9 mouse cellular contexts compared by ENCODE assay signal in genomic region chr10:86301117-86301490, GRCm38 (mm10). TPM values are rescaled to one million over a fixed set of nuclear protein-coding genes. Genes with fewer than 3 reads are reported as not detected.
A peak's percentile ranks its signal among the peaks of the same experiment; 100 is the strongest.
DNase-seq lines count a peak whose midpoint lies in the region; ATAC-seq and TF ChIP-seq lines count a peak whose summit lies in the region.
"Had no signal": no experiment of that assay in that cellular context is flagged by ENCODE, and none has a peak within 500 bp of the region (broad histone marks: within the 10 kb centered on the region; RNA-seq: fewer than 3 reads in every experiment).

No protein-coding gene starts in this region.

- TF ChIP-seq CTCF in thymus, adult 2 months (IDR thresholded peaks at IDR 0.05; ENCODE audit: borderline replicate concordance, control insufficient read depth, extremely low read depth, insufficient read depth, low read length, poor library complexity): no peak
- TF ChIP-seq CTCF in liver, embryonic 14.5 days (IDR thresholded peaks at IDR 0.05; ENCODE audit: low read depth): no peak

- DNase-seq in embryo, embryonic 11 days: peak; percentile 37
- no peak for DNase-seq in embryo, embryonic 9.5 days (ENCODE audit: extremely low spot score)
- no peak for DNase-seq in thymus, adult 2 months
- DNase-seq in thymus, postnatal 4 days: no peak
- DNase-seq in liver, embryonic 14.5 days (ENCODE audit: low read depth in 3 of 3, low spot score in 3 of 3): no peak
- no peak for DNase-seq in urinary bladder, postnatal 36 days (ENCODE audit: low spot score in 2 of 2)
- no peak for DNase-seq in thymus, postnatal 0 days (ENCODE audit: low spot score)

- no peaks in the 10 kb centered on the region for H3K9me3 ChIP-seq in liver, embryonic 14.5 days (ENCODE audit: control insufficient read depth, low read length)

- WGBS in thymus, adult 2 months: 20% methylated on average over 10 of the region's 10 CpGs
- WGBS in liver, embryonic 14.5 days (ENCODE audit: insufficient replicate concordance): under 1% methylated on average over 10 of the region's 10 CpGs

- H3K9ac ChIP-seq in liver, embryonic 14.5 days (replicated peaks): no peak overlapping the region

- peaks cover 3% of the 10 kb centered on the region; the same call in 1 of the 2 replicates for H3K4me1 ChIP-seq in thymus, adult 2 months (replicated peaks; ENCODE audit: control insufficient read depth, insufficient read depth, low read length)
- 0 out of 4 replicates have a peak, but pooled peaks cover 0 to 3% of the 10 kb centered on the region in 2 experiments for H3K4me1 ChIP-seq in liver, embryonic 14.5 days (replicated peaks; ENCODE audit: control insufficient read depth in 2 of 2, insufficient read depth in 2 of 2, low read length in 1 of 2)

- H3K27me3 ChIP-seq in thymus, adult 2 months (ENCODE audit: control insufficient read depth, insufficient read depth, low read length): peaks cover 2% of the 10 kb centered on the region; the same call in 1 of the 2 replicates
- H3K27me3 ChIP-seq in liver, embryonic 14.5 days (ENCODE audit: control insufficient read depth, insufficient read depth, low read length): peaks cover 30% of the 10 kb centered on the region
- H3K27me3 ChIP-seq: CH12.LX had no signal

- no peak for ATAC-seq in liver, embryonic 14.5 days (ENCODE audit: insufficient read depth)
- no peak for ATAC-seq in frontal cortex, adult (ENCODE audit: low TSS enrichment)

- peak overlapping the region; percentile 24 for H3K4me3 ChIP-seq in thymus, adult 2 months (ENCODE audit: control insufficient read depth, insufficient read depth, low read length)
- H3K4me3 ChIP-seq in liver, embryonic 14.5 days (ENCODE audit: insufficient read depth in 1 of 2, low read depth in 2 of 2, low read length in 2 of 2): peak overlapping the region; percentile 46 to 52; a peak in 3 of 4 replicates

- TF ChIP-seq EP300 in liver, embryonic 14.5 days (IDR thresholded peaks at IDR 0.05; ENCODE audit: low read depth): no peak

- no peaks in the 10 kb centered on the region for H3K36me3 ChIP-seq in thymus, adult 2 months (ENCODE audit: control insufficient read depth, insufficient read depth, low read length)
- H3K36me3 ChIP-seq in liver, embryonic 14.5 days (replicated peaks; ENCODE audit: control insufficient read depth, insufficient read depth, low read depth): no peaks in the 10 kb centered on the region

- no peak for TF ChIP-seq POLR2A in thymus, adult 2 months (IDR thresholded peaks at IDR 0.05; ENCODE audit: control insufficient read depth, extremely low read depth, insufficient read depth, low read length, poor library complexity)

- no peak overlapping the region for H3K27ac ChIP-seq in thymus, adult 2 months (ENCODE audit: control insufficient read depth, insufficient read depth, low read length)
- no peak overlapping the region for H3K27ac ChIP-seq in liver, embryonic 14.5 days

- H3K4me2 ChIP-seq in liver, embryonic 14.5 days (ENCODE audit: low read depth): peak overlapping the region; percentile 72

RNA-seq across cellular contexts. Expression of gene Timp3, which starts 0.9 kb away (rescaled TPM):
- 30.5 and 39.7 TPM in 2 replicates for polyA plus RNA-seq in thymus, adult 2 months (2012; rRNA removed)
- 2.7 and 3.2 TPM in 2 replicates for polyA plus RNA-seq in liver, embryonic 14.5 days (2012; rRNA removed)
- polyA plus RNA-seq in liver, embryonic 14.5 days (2014; fragmentation: Nextera tagmentation; extraction: Ambion mirVana): 3.8 and 4.8 TPM in 2 replicates
- polyA plus RNA-seq in thymus, postnatal 0 days (2015; fragmentation: Nextera tagmentation; extraction: Ambion mirVana): 18.2 and 25.2 TPM in 2 replicates
